Mouse (Mus musculus) stomach, embryonic 16.5 days (tissue): ENCODE results near the gene Gm29110. TPM values are rescaled to one million over a fixed set of nuclear protein-coding genes. Genes with fewer than 3 reads are reported as not detected.
"Not testable (repeated sequence)": the region's sequence is repeated elsewhere in the genome, so short reads cannot be mapped to it uniquely, and the experiment has no call there.

ENCODE experiments used
- ATAC-seq: fragments of 200-750 bp; cut with Nextera tagmentation; 2 replicates; pipeline ENCODE4 v1.8.0; 2017; ENCODE audit warnings: moderate number of reproducible peaks, moderate TSS enrichment; ENCODE audit not compliant: insufficient read depth, low FRiP score
- H3K27ac ChIP-seq: fragments of 300-500 bp; sonication (generic); 2 replicates; pipeline ENCODE4 v1.5.1; 2014; ENCODE audit warnings: low read length
- H3K27me3 ChIP-seq: fragments of 300-500 bp; sonication (generic); 2 replicates; pipeline ENCODE4 v1.6.1; 2014; ENCODE audit warnings: low read length, control low read depth, mixed read lengths; ENCODE audit not compliant: control insufficient read depth, insufficient read depth
- H3K36me3 ChIP-seq: fragments of 300-500 bp; sonication (generic); 2 replicates; pipeline ENCODE4 v1.6.1; 2014; ENCODE audit warnings: low read length; ENCODE audit not compliant: control insufficient read depth, insufficient read depth
- H3K4me1 ChIP-seq: fragments of 300-500 bp; sonication (generic); 2 replicates; pipeline ENCODE4 v1.6.1; 2014; ENCODE audit warnings: low read length, control low read depth, mixed read lengths; ENCODE audit not compliant: control insufficient read depth, insufficient read depth
- H3K4me2 ChIP-seq: fragments of 300-500 bp; sonication (generic); 2 replicates; pipeline ENCODE4 v1.6.1; 2014; ENCODE audit warnings: low read depth, low read length, mixed read lengths
- H3K4me3 ChIP-seq: fragments of 300-500 bp; sonication (generic); replicated peaks from 2 replicates; pipeline ENCODE4 v1.5.1; 2014; ENCODE audit warnings: mild to moderate bottlenecking, low read length
- H3K9ac ChIP-seq: fragments of 300-500 bp; sonication (generic); 2 replicates; pipeline ENCODE4 v1.6.1; 2014; ENCODE audit warnings: low read length
- H3K9me3 ChIP-seq: fragments of 300-500 bp; sonication (generic); replicated peaks from 2 replicates; pipeline ENCODE4 v1.6.1; 2016; ENCODE audit warnings: low read length, control low read depth; ENCODE audit not compliant: control insufficient read depth
- WGBS: fragments of 180-500 bp; shearing (Covaris S2); extraction: QIAGEN DNeasy Blood & Tissue Kit; methylation state at CpG from one replicate; pipeline ENCODE4 v1.1.7; 2014; 5-methylcytosine and 5-hydroxymethylcytosine counted together
- polyA plus RNA-seq: library from polyadenylated mRNA; unstranded; fragments of >200 nt; fragmentation: Nextera tagmentation; extraction: Ambion mirVana; gene quantifications from 2 replicates; pipeline ENCODE4 v1.2.1, GENCODE M21; 2015

Gene Gm29110
- polyA plus RNA-seq = not detected in 2 replicates

DNA sequence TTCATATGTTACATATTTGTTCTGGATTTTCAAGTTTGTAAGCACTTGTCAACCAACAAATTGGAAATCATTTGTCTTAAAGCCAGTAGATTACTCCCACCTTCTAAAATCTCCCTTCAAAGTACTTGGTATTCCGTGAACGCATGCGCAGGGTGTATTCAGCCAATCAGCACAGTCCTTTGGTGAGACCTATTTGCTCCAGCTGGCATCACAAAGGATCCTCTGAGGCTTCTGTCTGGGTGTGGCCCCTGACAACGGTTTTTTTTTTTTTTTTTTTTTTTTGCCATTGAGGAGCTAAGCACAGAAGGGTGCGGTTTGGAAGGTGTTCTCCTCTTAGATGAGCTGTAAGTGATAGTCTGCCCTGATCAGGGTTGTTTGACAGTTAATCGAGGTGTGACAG, at the start of gene Gm29110:
Gene Gm29110 (plus strand): TSS at position 301 of the 400 bp plus-strand sequence.
- H3K27me3 ChIP-seq, ATAC-seq, H3K4me1 ChIP-seq, H3K4me3 ChIP-seq, H3K4me2 ChIP-seq, H3K27ac ChIP-seq, H3K9ac ChIP-seq, H3K9me3 ChIP-seq, H3K36me3 ChIP-seq: not testable (repeated sequence)
- WGBS = 89% methylated on average over 4 of the region's 6 CpGs

Other genes with a start within 250 kb of the Gm29110 start
- not detected in 2 replicates for gene Gm21913, start 153.4 kb downstream of the Gm29110 start, polyA plus RNA-seq